ENCODE assay signal across 11 mouse cellular contexts in genomic region chr12:4558475-4559279, GRCm38 (mm10). TPM values are rescaled to one million over a fixed set of nuclear protein-coding genes. Genes with fewer than 3 reads are reported as not detected.
DNase-seq lines count a peak whose midpoint lies in the region; ATAC-seq lines count a peak whose summit lies in the region.
"Had no signal": no experiment of that assay in that cellular context is flagged by ENCODE, and none has a peak within 500 bp of the region (broad histone marks: within the 10 kb centered on the region; RNA-seq: fewer than 3 reads in every experiment).

No protein-coding gene starts in this region.

- no peak overlapping the region for H3K4me2 ChIP-seq in forebrain, embryonic 14.5 days (ENCODE audit: low read length)
- H3K4me2 ChIP-seq: embryonic facial prominence, embryonic 12.5 days; neural tube, embryonic 13.5 days had no signal

- H3K4me3 ChIP-seq in forebrain, embryonic 14.5 days (ENCODE audit: low read depth, low read length): no peak overlapping the region
- H3K4me3 ChIP-seq: embryonic facial prominence, embryonic 12.5 days; neural tube, embryonic 13.5 days had no signal

- ATAC-seq in forebrain, embryonic 14.5 days: no peak

- H3K9ac ChIP-seq in forebrain, embryonic 14.5 days (ENCODE audit: low read length): no peak overlapping the region
- H3K9ac ChIP-seq: embryonic facial prominence, embryonic 12.5 days; neural tube, embryonic 13.5 days had no signal

- H3K27ac ChIP-seq in forebrain, embryonic 14.5 days (ENCODE audit: low read depth, low read length): no peak overlapping the region
- H3K27ac ChIP-seq: embryonic facial prominence, embryonic 12.5 days; neural tube, embryonic 13.5 days had no signal

- peak; percentile 14 for DNase-seq in gastrocnemius, postnatal 14 days
- DNase-seq in gastrocnemius, adult 18-20 months (ENCODE audit: low spot score): no peak
- peak; percentile 27 for DNase-seq in brain, adult 2 months (ENCODE audit: low read depth, low spot score)
- DNase-seq in kidney, postnatal 10 days: peak; percentile 64
- DNase-seq in thymus, adult 18-20 months: peak; percentile 4 to 47
- no peak for DNase-seq in forebrain, embryonic 14.5 days (ENCODE audit: low spot score)
- no peak for DNase-seq in layer of hippocampus, adult 11-12 months (ENCODE audit: low spot score)
- no peak for DNase-seq in left cerebral cortex, postnatal 4 days

- no peaks in the 10 kb centered on the region for H3K4me1 ChIP-seq in forebrain, embryonic 14.5 days (ENCODE audit: control insufficient read depth, insufficient read depth, low read length)
- H3K4me1 ChIP-seq: embryonic facial prominence, embryonic 12.5 days; neural tube, embryonic 13.5 days had no signal

- H3K36me3 ChIP-seq in forebrain, embryonic 14.5 days (ENCODE audit: control insufficient read depth, insufficient read depth, low read length): no peaks in the 10 kb centered on the region
- H3K36me3 ChIP-seq: embryonic facial prominence, embryonic 12.5 days; neural tube, embryonic 13.5 days had no signal

- no peaks in the 10 kb centered on the region for H3K9me3 ChIP-seq in forebrain, embryonic 14.5 days (replicated peaks; ENCODE audit: control insufficient read depth, low read length)
- H3K9me3 ChIP-seq: embryonic facial prominence, embryonic 12.5 days; neural tube, embryonic 13.5 days had no signal

- intact Hi-C loops in gastrocnemius, postnatal 14 days (cut with DNase I; ENCODE audit: low total_unique reads): loop anchor here (10.0 kb wide), 1 partner anchor 454 kb away; no protein-coding TSS in a partner anchor
- intact Hi-C loops in left cerebral cortex, postnatal 4 days (cut with DNase I): no loop called here

- no peaks in the 10 kb centered on the region for H3K27me3 ChIP-seq in forebrain, embryonic 14.5 days (replicated peaks; ENCODE audit: control insufficient read depth, insufficient read depth, low read length)
- H3K27me3 ChIP-seq: embryonic facial prominence, embryonic 12.5 days; neural tube, embryonic 13.5 days had no signal

- 79% methylated on average over 9 of the region's 9 CpGs for WGBS in forebrain, embryonic 14.5 days

RNA-seq across cellular contexts. Expression of gene Itsn2, which starts 33.8 kb away (rescaled TPM):
- total RNA-seq in gastrocnemius, postnatal 14 days (2021): 10 to 100 TPM; 20.5 to 21.2 TPM
- 10 to 100 TPM; 22.7 to 25.7 TPM for total RNA-seq in gastrocnemius, adult 18-20 months (2021)
- 13.0 and 14.5 TPM in 2 replicates for polyA plus RNA-seq in forebrain, embryonic 14.5 days (2014; fragmentation: Nextera tagmentation; extraction: Ambion mirVana)
- total RNA-seq in left cerebral cortex, postnatal 4 days (2021): 10 to 100 TPM; 48.7 to 49.5 TPM

RNA-seq across cellular contexts. Expression of gene Gm3625, which starts 34.0 kb away (rescaled TPM):
- total RNA-seq in gastrocnemius, postnatal 14 days (2021): not detected
- total RNA-seq in gastrocnemius, adult 18-20 months (2021): not detected
- not detected in 2 replicates for polyA plus RNA-seq in forebrain, embryonic 14.5 days (2014; fragmentation: Nextera tagmentation; extraction: Ambion mirVana)
- not detected for total RNA-seq in left cerebral cortex, postnatal 4 days (2021)
- total RNA-seq: layer of hippocampus, postnatal 10 days had no signal
- polyA plus RNA-seq: embryonic facial prominence, embryonic 12.5 days; neural tube, embryonic 13.5 days had no signal

Comparison
In these comparisons a context has a peak if more than half of its experiments do, and no peak if none do; other contexts are left out.
1. DNase-seq: peak in gastrocnemius, postnatal 14 days (single experiment), brain, adult 2 months (single experiment), kidney, postnatal 10 days (single experiment) and thymus, adult 18-20 months (2 of 2); none in gastrocnemius, adult 18-20 months (single experiment), forebrain, embryonic 14.5 days (single experiment), layer of hippocampus, adult 11-12 months (single experiment) and left cerebral cortex, postnatal 4 days (single experiment).